Mouse (Mus musculus) forebrain, postnatal 0 days (tissue): ENCODE results near the gene Kctd19. TPM values are rescaled to one million over a fixed set of nuclear protein-coding genes. Genes with fewer than 3 reads are reported as not detected.

Source experiments
- ATAC-seq: fragments of 200-750 bp; cut with Nextera tagmentation; 2 replicates; pipeline ENCODE4 v1.8.0; 2017; ENCODE audit warnings: mild to moderate bottlenecking, moderate library complexity
- DNase-seq: peaks from one replicate; pipeline ENCODE4 v3.0.0-alpha.2; 2015
- H3K27ac ChIP-seq: fragments of 300-500 bp; sonication (generic); 2 replicates; pipeline ENCODE4 v1.5.1; 2014; ENCODE audit warnings: low read depth, mild to moderate bottlenecking, antibody characterized with exemption, low read length, moderate library complexity, mixed read lengths
- H3K27me3 ChIP-seq: fragments of 300-500 bp; sonication (generic); 2 replicates; pipeline ENCODE4 v1.6.1; 2014; ENCODE audit warnings: mild to moderate bottlenecking, low read length, mixed read lengths; ENCODE audit not compliant: insufficient read depth
- H3K36me3 ChIP-seq: fragments of 300-500 bp; sonication (generic); 2 replicates; pipeline ENCODE4 v1.6.1; 2014; ENCODE audit warnings: mild to moderate bottlenecking, moderate library complexity; ENCODE audit not compliant: insufficient read depth
- H3K4me1 ChIP-seq: fragments of 300-500 bp; sonication (generic); 2 replicates; pipeline ENCODE4 v1.6.1; 2014; ENCODE audit warnings: antibody characterized with exemption; ENCODE audit not compliant: insufficient read depth
- H3K4me2 ChIP-seq: fragments of 300-500 bp; sonication (generic); 2 replicates; pipeline ENCODE4 v1.6.1; 2014; ENCODE audit warnings: low read depth, mild to moderate bottlenecking, moderate library complexity
- H3K4me3 ChIP-seq: fragments of 300-500 bp; sonication (generic); 2 replicates; pipeline ENCODE4 v1.5.1; 2014; ENCODE audit warnings: low read depth, low read length, mixed read lengths
- H3K9ac ChIP-seq: fragments of 300-500 bp; sonication (generic); 2 replicates; pipeline ENCODE4 v1.6.1; 2014; ENCODE audit warnings: mild to moderate bottlenecking
- H3K9me3 ChIP-seq: fragments of 300-500 bp; sonication (generic); 2 replicates; pipeline ENCODE4 v1.6.1; 2016; ENCODE audit warnings: low read length
- CTCF ChIP-seq: sonication (generic); IDR thresholded peaks from 2 replicates; pipeline ENCODE4 v1.5.1; 2016; ENCODE audit warnings: antibody characterized with exemption, control low read depth, low read depth
- WGBS: fragments of 180-500 bp; shearing (Covaris S2); extraction: QIAGEN DNeasy Blood & Tissue Kit; methylation state at CpG from one replicate; pipeline ENCODE4 v1.1.7; 2014; 5-methylcytosine and 5-hydroxymethylcytosine counted together
- polyA plus RNA-seq: library from polyadenylated mRNA; unstranded; fragments of >200 nt; fragmentation: Nextera tagmentation; extraction: Ambion mirVana; gene quantifications from 2 replicates; pipeline ENCODE4 v1.2.1, GENCODE M21; 2015
- total RNA-seq: library from RNA; depleted of rRNA; stranded (reverse); fragments of >200 nt; gene quantifications from 2 replicates; pipeline ENCODE4 v1.2.3, GENCODE M21; 2014

Kctd19 gene
- total and polyA plus RNA-seq, 2 experiments from 2014 or later, result 0.10 to 0.19 TPM

DNA sequence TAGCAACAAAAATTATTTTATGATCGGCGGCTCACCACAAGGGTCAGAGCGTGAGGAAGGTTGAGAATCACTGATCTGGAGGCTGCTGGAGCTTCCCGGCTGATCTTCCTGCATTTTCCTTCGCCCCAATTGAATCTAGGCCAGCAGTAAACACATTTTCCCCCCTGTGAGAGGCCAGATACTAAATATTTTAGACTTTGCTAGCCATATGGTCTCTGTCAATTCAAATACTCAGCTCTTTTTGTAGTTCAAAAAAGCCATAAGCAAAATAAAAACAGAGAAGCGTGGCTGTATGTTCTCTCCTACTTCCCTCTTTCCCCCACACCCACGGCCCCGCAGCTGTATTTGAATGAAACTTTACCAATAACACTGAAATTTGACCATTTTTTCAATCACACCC lies 9.8 kb downstream of the Kctd19 start:
- H3K4me2 ChIP-seq, result no peak overlapping the region
- TF ChIP-seq CTCF, result no peak
- 84% methylated on average over 8 of the region's 8 CpGs for WGBS
- no peak overlapping the region for H3K4me3 ChIP-seq
- no peak for ATAC-seq
- 0 out of 2 replicates have a peak, but pooled peaks cover 3% of the 10 kb centered on the region for H3K4me1 ChIP-seq
- DNase-seq, result no peak
- no peak overlapping the region for H3K27ac ChIP-seq
- H3K27me3 ChIP-seq, result no peaks in the 10 kb centered on the region
- H3K9me3 ChIP-seq, result no peaks in the 10 kb centered on the region
- H3K36me3 ChIP-seq, result no peaks in the 10 kb centered on the region
- no peak overlapping the region for H3K9ac ChIP-seq

DNA sequence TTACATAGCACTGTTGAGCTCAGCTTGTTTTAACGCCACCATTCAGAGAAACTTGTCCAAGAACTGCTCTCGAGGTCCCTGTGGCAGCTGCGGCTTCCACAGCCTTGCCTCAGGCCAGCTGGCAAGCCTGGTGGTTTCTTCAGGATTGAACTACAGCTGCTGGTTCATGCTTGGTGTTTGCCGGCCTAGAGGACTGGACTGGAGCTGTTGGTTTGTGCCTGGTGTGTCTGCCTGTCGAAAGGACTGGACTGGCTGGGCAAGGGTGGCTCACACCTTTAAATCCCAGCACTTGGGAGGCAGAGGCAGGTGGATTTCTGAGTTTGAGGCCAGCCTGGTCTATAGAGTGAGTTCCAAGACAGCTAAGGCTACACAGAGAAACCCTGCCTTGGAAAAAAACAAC lies 13.3 kb downstream of the Kctd19 start:
- Histone ChIP-seq H3K27ac (no peak overlapping the region), H3K27me3 (no peaks in the 10 kb centered on the region), H3K9me3 (no peaks in the 10 kb centered on the region), H3K4me1 (no peaks in the 10 kb centered on the region), H3K4me2 (no peak overlapping the region), H3K4me3 (no peak overlapping the region), H3K9ac (no peak overlapping the region), H3K36me3 (no peaks in the 10 kb centered on the region)
- WGBS, result 93% methylated on average over 5 of the region's 5 CpGs
- TF ChIP-seq CTCF, result no peak
- DNase-seq, result no peak
- ATAC-seq, result no peak

DNA sequence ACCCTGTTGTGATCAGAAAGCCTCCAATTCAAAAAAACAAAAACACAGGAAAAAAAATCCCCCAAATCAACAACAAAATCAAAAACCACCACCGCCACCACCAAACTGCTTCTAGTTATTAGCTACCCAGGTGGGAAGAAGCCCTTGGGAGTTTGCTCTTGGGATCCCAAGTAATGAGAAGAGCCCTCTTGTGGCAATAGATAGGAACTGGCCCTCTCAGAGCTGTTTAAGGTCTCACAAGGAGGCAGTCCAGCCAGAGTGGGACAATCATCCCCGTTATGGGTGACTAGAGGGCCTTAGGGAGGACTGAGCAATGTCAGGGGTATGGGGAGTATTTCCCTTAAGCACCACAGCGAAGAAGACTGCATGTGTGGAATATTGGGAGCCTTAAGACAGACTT lies 15.6 kb downstream of the Kctd19 start:
- no peak overlapping the region for H3K4me2 ChIP-seq
- ATAC-seq (no peak), DNase-seq (peak; percentile 52)
- TF ChIP-seq CTCF, result peak; percentile 73
- WGBS, result 48% methylated on average over 3 of the region's 3 CpGs
- no peaks in the 10 kb centered on the region for H3K27me3 ChIP-seq
- H3K27ac ChIP-seq, result no peak overlapping the region
- no peaks in the 10 kb centered on the region for H3K36me3 ChIP-seq
- no peak overlapping the region for H3K9ac ChIP-seq
- H3K4me1 ChIP-seq, result no peaks in the 10 kb centered on the region
- no peaks in the 10 kb centered on the region for H3K9me3 ChIP-seq
- H3K4me3 ChIP-seq, result no peak overlapping the region

GRCm38 (mm10) chr8:105393915-105394314 lies 19.4 kb downstream of the Kctd19 start:
- no peaks in the 10 kb centered on the region for H3K36me3 ChIP-seq
- TF ChIP-seq CTCF, result no peak
- ATAC-seq (no peak), DNase-seq (no peak)
- H3K27me3 ChIP-seq, result no peaks in the 10 kb centered on the region
- no peak overlapping the region for H3K27ac ChIP-seq
- H3K4me3 ChIP-seq, result no peak overlapping the region
- H3K9ac ChIP-seq, result no peak overlapping the region
- no peaks in the 10 kb centered on the region for H3K4me1 ChIP-seq
- WGBS, result 40% methylated on average over 7 of the region's 7 CpGs
- no peak overlapping the region for H3K4me2 ChIP-seq
- no peaks in the 10 kb centered on the region for H3K9me3 ChIP-seq

GRCm38 (mm10) chr8:105393089-105393787 lies 20.1 kb downstream of the Kctd19 start:
- H3K27me3 ChIP-seq, result no peaks in the 10 kb centered on the region
- H3K9ac ChIP-seq, result no peak overlapping the region
- ATAC-seq (no peak), DNase-seq (no peak)
- no peak for TF ChIP-seq CTCF
- no peak overlapping the region for H3K4me3 ChIP-seq
- no peaks in the 10 kb centered on the region for H3K36me3 ChIP-seq
- no peaks in the 10 kb centered on the region for H3K4me1 ChIP-seq
- H3K27ac ChIP-seq, result no peak overlapping the region
- H3K4me2 ChIP-seq, result no peak overlapping the region
- 90% methylated on average over 12 of the region's 12 CpGs for WGBS
- no peaks in the 10 kb centered on the region for H3K9me3 ChIP-seq

GRCm38 (mm10) chr8:105389096-105389495 lies 24.2 kb downstream of the Kctd19 start:
- Histone ChIP-seq H3K36me3 (no peaks in the 10 kb centered on the region), H3K9me3 (no peaks in the 10 kb centered on the region), H3K27me3 (no peaks in the 10 kb centered on the region), H3K9ac (no peak overlapping the region), H3K4me1 (no peaks in the 10 kb centered on the region), H3K4me2 (no peak overlapping the region), H3K4me3 (no peak overlapping the region), H3K27ac (no peak overlapping the region)
- DNase-seq (no peak), ATAC-seq (no peak)
- 82% methylated on average over 6 of the region's 6 CpGs for WGBS
- TF ChIP-seq CTCF, result no peak

DNA sequence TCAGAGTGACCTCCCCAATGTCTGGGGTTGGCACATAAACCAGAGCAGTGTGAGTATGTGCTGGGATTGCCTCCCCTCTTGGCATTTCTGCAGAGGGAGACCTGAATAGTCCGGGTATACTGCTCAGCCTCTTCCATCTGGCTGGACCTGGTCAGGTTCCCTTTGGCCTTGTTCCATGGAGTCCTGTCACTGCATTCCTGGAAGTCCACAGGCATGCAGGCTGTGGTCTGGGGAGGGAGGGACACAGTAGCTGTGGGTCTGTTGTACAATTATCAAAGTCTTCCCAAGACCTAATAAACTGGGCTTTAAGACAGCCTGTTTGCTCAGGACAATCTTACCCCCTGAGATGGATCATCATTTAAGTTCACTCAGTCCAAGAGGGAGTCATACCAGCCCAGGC lies 26.2 kb downstream of the Kctd19 start:
- WGBS, result 79% methylated on average over 1 of the region's 1 CpGs
- no peaks in the 10 kb centered on the region for H3K36me3 ChIP-seq
- no peak for TF ChIP-seq CTCF
- H3K9ac ChIP-seq, result no peak overlapping the region
- no peak overlapping the region for H3K4me2 ChIP-seq
- no peaks in the 10 kb centered on the region for H3K27me3 ChIP-seq
- H3K4me1 ChIP-seq, result no peaks in the 10 kb centered on the region
- DNase-seq, result no peak
- H3K27ac ChIP-seq, result no peak overlapping the region
- H3K9me3 ChIP-seq, result no peaks in the 10 kb centered on the region
- H3K4me3 ChIP-seq, result no peak overlapping the region
- ATAC-seq, result no peak
